8 mouse cellular contexts compared by ENCODE assay signal in the genomic region with DNA sequence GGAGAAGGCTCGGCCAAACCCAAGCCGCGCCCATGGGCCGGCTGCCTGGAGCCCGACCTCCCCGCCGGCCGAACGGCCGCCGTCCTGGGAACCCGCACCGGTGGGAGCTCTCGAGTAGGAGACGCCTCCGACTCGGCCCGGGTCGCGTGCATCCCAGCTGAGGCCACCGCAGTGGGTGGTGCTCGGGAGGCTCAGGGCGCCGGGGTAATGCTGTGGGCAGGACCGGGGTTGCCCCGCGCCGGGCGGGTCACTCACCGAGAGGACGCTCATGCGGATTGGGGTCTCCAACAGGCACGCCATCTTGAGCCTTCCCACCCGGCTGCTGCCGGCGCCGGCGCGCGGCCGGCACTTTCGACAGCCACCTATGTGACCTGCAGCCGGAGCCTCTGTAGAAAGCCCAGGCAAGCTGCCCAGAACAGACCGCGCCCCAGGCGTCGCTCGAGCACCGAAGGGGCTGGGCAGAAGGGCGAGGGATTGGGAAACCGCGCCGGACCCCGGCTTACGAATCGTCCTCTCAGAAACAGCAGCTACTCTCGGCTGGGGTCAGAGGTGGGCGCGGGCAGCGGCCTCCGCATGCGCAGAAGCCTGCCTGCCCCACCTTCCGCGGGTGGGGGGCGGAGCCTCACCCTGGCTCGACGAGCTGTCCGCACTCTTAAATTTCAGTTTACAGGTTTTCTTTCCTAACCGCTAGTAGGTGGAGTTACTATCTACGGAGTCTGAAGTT. TPM values are rescaled to one million over a fixed set of nuclear protein-coding genes. Genes with fewer than 3 reads are reported as not detected.
DNase-seq lines count a peak whose midpoint lies in the region; ATAC-seq and TF ChIP-seq lines count a peak whose summit lies in the region.

A gene (minus strand): TSS at position 553 of the 724 bp plus-strand sequence.

- H3K4me2 ChIP-seq in forebrain, postnatal 0 days (ENCODE audit: low read depth): peak within 1 kb of the TSS; percentile 58
- H3K4me2 ChIP-seq in lung, embryonic 15.5 days: peak within 1 kb of the TSS; percentile 77

- peak within 1 kb of the TSS; percentile 96 for H3K27ac ChIP-seq in forebrain, postnatal 0 days (ENCODE audit: low read depth, low read length)
- peak within 1 kb of the TSS; percentile 96 for H3K27ac ChIP-seq in lung, embryonic 15.5 days

- peak; percentile 94 for DNase-seq in G1E (ENCODE audit: low spot score)
- peak; percentile 86 to 94 for DNase-seq in cerebellum, adult 18-20 months
- DNase-seq in forebrain, postnatal 0 days: peak; percentile 92
- DNase-seq in heart, postnatal 4 days: peak; percentile 92
- peak; percentile 80 to 90 for DNase-seq in layer of hippocampus, adult 8-10 months (ENCODE audit: low spot score in 2 of 2)
- DNase-seq in ovary, adult 18-20 months (ENCODE audit: low spot score): peak; percentile 85
- DNase-seq in thymus, postnatal 0 days (ENCODE audit: low spot score): peak; percentile 92

- no peak for TF ChIP-seq CTCF in G1E (IDR thresholded peaks at IDR 0.05; ENCODE audit: low read depth, low read length)
- TF ChIP-seq CTCF in forebrain, postnatal 0 days (IDR thresholded peaks at IDR 0.05; ENCODE audit: low read depth): no peak

- peaks cover 5% of the 10 kb centered on the region for H3K36me3 ChIP-seq in G1E (replicated peaks)
- H3K36me3 ChIP-seq in forebrain, postnatal 0 days (ENCODE audit: insufficient read depth): no peaks in the 10 kb centered on the region
- H3K36me3 ChIP-seq in lung, embryonic 15.5 days: no peaks in the 10 kb centered on the region

- peak within 1 kb of the TSS; percentile 94 for H3K4me3 ChIP-seq in G1E (ENCODE audit: low read depth, low read length)
- peak within 1 kb of the TSS; percentile 95 for H3K4me3 ChIP-seq in forebrain, postnatal 0 days (ENCODE audit: low read depth, low read length)
- peak within 1 kb of the TSS; percentile 96 for H3K4me3 ChIP-seq in lung, embryonic 15.5 days

- WGBS in forebrain, postnatal 0 days: under 1% methylated on average over 69 of the region's 70 CpGs
- WGBS in lung, embryonic 15.5 days: under 1% methylated on average over 69 of the region's 70 CpGs

- H3K9me3 ChIP-seq in G1E (replicated peaks): no peaks in the 10 kb centered on the region
- no peaks in the 10 kb centered on the region for H3K9me3 ChIP-seq in forebrain, postnatal 0 days (ENCODE audit: low read length)
- no peaks in the 10 kb centered on the region for H3K9me3 ChIP-seq in lung, embryonic 15.5 days

- peak within 1 kb of the TSS; percentile 98 for H3K9ac ChIP-seq in forebrain, postnatal 0 days
- peak within 1 kb of the TSS; percentile 92 for H3K9ac ChIP-seq in lung, embryonic 15.5 days

- peaks cover 17% of the 10 kb centered on the region for H3K4me1 ChIP-seq in G1E (ENCODE audit: insufficient read depth, low read depth, low read length)
- peaks cover 8% of the 10 kb centered on the region; the same call in 1 of the 2 replicates for H3K4me1 ChIP-seq in forebrain, postnatal 0 days (ENCODE audit: insufficient read depth)
- H3K4me1 ChIP-seq in lung, embryonic 15.5 days: peaks cover 17% of the 10 kb centered on the region

- ATAC-seq in G1E (ENCODE audit: extremely low read depth, insufficient number of reproducible peaks, low FRiP score, poor library complexity, severe bottlenecking): peak; percentile 84
- ATAC-seq in forebrain, postnatal 0 days: peak; percentile 97
- ATAC-seq in lung, embryonic 15.5 days (ENCODE audit: borderline replicate concordance, extremely low read depth, low FRiP score, low TSS enrichment): peak; percentile 96

- no peaks in the 10 kb centered on the region for H3K27me3 ChIP-seq in G1E (ENCODE audit: insufficient read depth, low read length)
- H3K27me3 ChIP-seq in forebrain, postnatal 0 days (ENCODE audit: insufficient read depth, low read length): no peaks in the 10 kb centered on the region
- H3K27me3 ChIP-seq in lung, embryonic 15.5 days: no peaks in the 10 kb centered on the region

RNA-seq across cellular contexts. Expression of the gene that starts here (rescaled TPM):
- total RNA-seq in G1E (2014; fragmentation: Nextera tagmentation): 27.8 and 36.5 TPM in 2 replicates
- total RNA-seq in G1E (2017): 29.1 and 31.8 TPM in 2 replicates
- 2.4 and 3.6 TPM in 2 replicates for polyA plus RNA-seq in G1E (2012)
- total RNA-seq in forebrain, postnatal 0 days (2014; rRNA removed): 86.5 and 96.3 TPM in 2 replicates
- polyA plus RNA-seq in forebrain, postnatal 0 days (2015; fragmentation: Nextera tagmentation; extraction: Ambion mirVana): 61.0 and 70.6 TPM in 2 replicates
- 10 to 100 TPM; 27.4 to 28.2 TPM for total RNA-seq in heart, postnatal 4 days (2021)
- 10 to 100 TPM; 48.1 to 57.8 (median 57.1) TPM for total RNA-seq in layer of hippocampus, adult 8-10 months (2022)
- 24.5 and 25.5 TPM in 2 replicates for polyA plus RNA-seq in lung, embryonic 15.5 days (2015; fragmentation: Nextera tagmentation; extraction: Ambion mirVana)
- 17.0 and 19.5 TPM in 2 replicates for polyA plus RNA-seq in thymus, postnatal 0 days (2015; fragmentation: Nextera tagmentation; extraction: Ambion mirVana)

Comparison
In these comparisons a context has a peak if more than half of its experiments do, and no peak if none do; other contexts are left out.
1. Peak in every context shown above with its lines: DNase-seq, ATAC-seq, H3K4me3 ChIP-seq and H3K27ac ChIP-seq.